Mouse (Mus musculus) forebrain, embryonic 16.5 days (tissue): ENCODE data around the gene Usp48. TPM values are rescaled to one million over a fixed set of nuclear protein-coding genes. Genes with fewer than 3 reads are reported as not detected.

Experiments
- ATAC-seq: fragments of 200-750 bp; cut with Nextera tagmentation; 2 replicates; pipeline ENCODE4 v1.8.0; 2017; ENCODE audit warnings: mild to moderate bottlenecking, moderate library complexity
- H3K27ac ChIP-seq: fragments of 300-500 bp; sonication (generic); 2 replicates; pipeline ENCODE4 v1.5.1; 2014; ENCODE audit warnings: low read length, control low read depth
- H3K27me3 ChIP-seq: fragments of 300-500 bp; sonication (generic); replicated peaks from 2 replicates; pipeline ENCODE4 v1.6.1; 2014; ENCODE audit warnings: low read length; ENCODE audit not compliant: control insufficient read depth, insufficient read depth
- H3K36me3 ChIP-seq: fragments of 300-500 bp; sonication (generic); 2 replicates; pipeline ENCODE4 v1.6.1; 2014; ENCODE audit not compliant: control insufficient read depth, insufficient read depth
- H3K4me1 ChIP-seq: fragments of 300-500 bp; sonication (generic); replicated peaks from 2 replicates; pipeline ENCODE4 v1.6.1; 2014; ENCODE audit warnings: low read length; ENCODE audit not compliant: control insufficient read depth, insufficient read depth
- H3K4me2 ChIP-seq: fragments of 300-500 bp; sonication (generic); 2 replicates; pipeline ENCODE4 v1.6.1; 2014; ENCODE audit warnings: mild to moderate bottlenecking, low read length, control low read depth
- H3K4me3 ChIP-seq: fragments of 300-500 bp; sonication (generic); replicated peaks from 2 replicates; pipeline ENCODE4 v1.5.1; 2014; ENCODE audit warnings: mild to moderate bottlenecking, low read length, control low read depth
- H3K9ac ChIP-seq: fragments of 300-500 bp; sonication (generic); replicated peaks from 2 replicates; pipeline ENCODE4 v1.6.1; 2014; ENCODE audit warnings: low read depth, low read length, control low read depth
- H3K9me3 ChIP-seq: fragments of 300-500 bp; sonication (generic); 2 replicates; pipeline ENCODE4 v1.6.1; 2016; ENCODE audit warnings: low read length; ENCODE audit not compliant: control insufficient read depth
- WGBS: fragments of 180-500 bp; shearing (Covaris S2); extraction: QIAGEN DNeasy Blood & Tissue Kit; methylation state at CpG from one replicate; pipeline ENCODE4 v1.1.7; 2014; 5-methylcytosine and 5-hydroxymethylcytosine counted together
- polyA plus RNA-seq: library from polyadenylated mRNA; unstranded; fragments of >200 nt; fragmentation: Nextera tagmentation; extraction: Ambion mirVana; gene quantifications from 2 replicates; pipeline ENCODE4 v1.2.1, GENCODE M21; 2015

Usp48 gene
- polyA plus RNA-seq, 1 experiment from 2014 or later, result 80.1 TPM

- peak within 1 kb of the TSS; percentile 91 for H3K4me2 ChIP-seq
- ATAC-seq, result peak; percentile 58
- under 1% methylated on average over 44 of the region's 44 CpGs for WGBS
- H3K4me3 ChIP-seq, result peak within 1 kb of the TSS; percentile 67
- no peaks in the 10 kb centered on the region for H3K27me3 ChIP-seq
- H3K27ac ChIP-seq, result no peak within 1 kb of the TSS
- H3K36me3 ChIP-seq, result no peaks in the 10 kb centered on the region
- no peaks in the 10 kb centered on the region for H3K9me3 ChIP-seq
- peak within 1 kb of the TSS; percentile 84 for H3K9ac ChIP-seq
- H3K4me1 ChIP-seq, result peaks cover 44% of the 10 kb centered on the region
These were observed 71.0 kb downstream of the Usp48 start, which contains the start of gene Rap1gap for GRCm38 (mm10) chr4:137664433-137664979. Rap1gap (plus strand) TSS chr4:137664726.

GRCm38 (mm10) chr4:137664980-137665675 lies 71.6 kb downstream of the Usp48 start:
- no peaks in the 10 kb centered on the region for H3K9me3 ChIP-seq
- no peaks in the 10 kb centered on the region for H3K27me3 ChIP-seq
- H3K4me2 ChIP-seq, result peak overlapping the region; percentile 91
- H3K4me3 ChIP-seq, result peak overlapping the region; percentile 67
- no peak overlapping the region for H3K27ac ChIP-seq
- WGBS, result 11% methylated on average over 15 of the region's 15 CpGs
- peaks cover 44% of the 10 kb centered on the region for H3K4me1 ChIP-seq
- H3K9ac ChIP-seq, result peak overlapping the region; percentile 84
- ATAC-seq, result peak; percentile 39
- no peaks in the 10 kb centered on the region for H3K36me3 ChIP-seq

- Histone ChIP-seq H3K27me3 (no peaks in the 10 kb centered on the region), H3K27ac (no peak overlapping the region), H3K4me1 (peaks cover 41% of the 10 kb centered on the region), H3K9ac (no peak overlapping the region), H3K4me3 (no peak overlapping the region), H3K36me3 (no peaks in the 10 kb centered on the region), H3K9me3 (no peaks in the 10 kb centered on the region), H3K4me2 (peak overlapping the region; percentile 91; the same call in 1 of the 2 replicates)
- ATAC-seq, result no peak
- WGBS, result 91% methylated on average over 5 of the region's 5 CpGs
These were observed 72.2 kb downstream of the Usp48 start for GRCm38 (mm10) chr4:137665791-137666190.

- ATAC-seq, result no peak
- 39% methylated on average over 5 of the region's 5 CpGs for WGBS
- Histone ChIP-seq H3K27ac (no peak overlapping the region), H3K9ac (no peak overlapping the region), H3K4me2 (no peak overlapping the region), H3K4me1 (peaks cover 41% of the 10 kb centered on the region), H3K36me3 (no peaks in the 10 kb centered on the region), H3K27me3 (no peaks in the 10 kb centered on the region), H3K9me3 (no peaks in the 10 kb centered on the region), H3K4me3 (no peak overlapping the region)
These were observed 72.9 kb downstream of the Usp48 start for GRCm38 (mm10) chr4:137666283-137666957.

GRCm38 (mm10) chr4:137666958-137667345 lies 73.4 kb downstream of the Usp48 start:
- WGBS, result 66% methylated on average over 8 of the region's 8 CpGs
- Histone ChIP-seq H3K4me3 (no peak overlapping the region), H3K9me3 (no peaks in the 10 kb centered on the region), H3K36me3 (no peaks in the 10 kb centered on the region), H3K9ac (no peak overlapping the region), H3K4me2 (no peak overlapping the region), H3K27me3 (no peaks in the 10 kb centered on the region), H3K4me1 (peaks cover 37% of the 10 kb centered on the region), H3K27ac (no peak overlapping the region)
- ATAC-seq, result no peak

GRCm38 (mm10) chr4:137667747-137668146 lies 74.2 kb downstream of the Usp48 start:
- ATAC-seq, result no peak
- no peaks in the 10 kb centered on the region for H3K27me3 ChIP-seq
- no peak overlapping the region for H3K4me2 ChIP-seq
- H3K4me1 ChIP-seq, result peaks cover 37% of the 10 kb centered on the region
- no peaks in the 10 kb centered on the region for H3K9me3 ChIP-seq
- no peak overlapping the region for H3K9ac ChIP-seq
- H3K36me3 ChIP-seq, result no peaks in the 10 kb centered on the region
- WGBS, result 45% methylated on average over 5 of the region's 5 CpGs
- no peak overlapping the region for H3K4me3 ChIP-seq
- H3K27ac ChIP-seq, result peak overlapping the region; percentile 37; the same call in 1 of the 2 replicates

- H3K4me3 ChIP-seq, result no peak overlapping the region
- no peaks in the 10 kb centered on the region for H3K36me3 ChIP-seq
- H3K27me3 ChIP-seq, result no peaks in the 10 kb centered on the region
- H3K9me3 ChIP-seq, result no peaks in the 10 kb centered on the region
- no peak overlapping the region for H3K4me2 ChIP-seq
- peaks cover 24% of the 10 kb centered on the region for H3K4me1 ChIP-seq
- no peak overlapping the region for H3K9ac ChIP-seq
- no peak overlapping the region for H3K27ac ChIP-seq
- no peak for ATAC-seq
- 71% methylated on average over 13 of the region's 13 CpGs for WGBS
These were observed 78.4 kb downstream of the Usp48 start for GRCm38 (mm10) chr4:137671711-137672500.

GRCm38 (mm10) chr4:137675566-137675965 lies 82.0 kb downstream of the Usp48 start:
- Histone ChIP-seq H3K4me2 (no peak overlapping the region; the same call in 1 of the 2 replicates), H3K9me3 (no peaks in the 10 kb centered on the region), H3K36me3 (no peaks in the 10 kb centered on the region), H3K4me3 (no peak overlapping the region), H3K9ac (no peak overlapping the region), H3K4me1 (peaks cover 20% of the 10 kb centered on the region), H3K27ac (no peak overlapping the region), H3K27me3 (no peaks in the 10 kb centered on the region)
- WGBS, result 35% methylated on average over 7 of the region's 7 CpGs
- ATAC-seq, result no peak

- Histone ChIP-seq H3K36me3 (no peaks in the 10 kb centered on the region), H3K27me3 (no peaks in the 10 kb centered on the region), H3K9ac (no peak overlapping the region; the same call in 1 of the 2 replicates), H3K4me1 (peaks cover 24% of the 10 kb centered on the region), H3K27ac (no peak overlapping the region), H3K9me3 (no peaks in the 10 kb centered on the region), H3K4me2 (peak overlapping the region; percentile 13; the same call in 1 of the 2 replicates), H3K4me3 (no peak overlapping the region)
- ATAC-seq, result peak; percentile 26; the same call in 1 of the 2 replicates
- 8% methylated on average over 11 of the region's 11 CpGs for WGBS
These were observed 82.5 kb downstream of the Usp48 start for GRCm38 (mm10) chr4:137676057-137676456.
